Mouse (Mus musculus) ES-Bruce4 (cell line): ENCODE data around the gene Synpo2l.

Source experiments
- CTCF ChIP-seq: IDR thresholded peaks from one replicate; pipeline ENCODE4 v1.8.1; 2011; ENCODE audit warnings: low read depth, low read length
- EP300 ChIP-seq: IDR thresholded peaks from 2 replicates; pipeline ENCODE4 v1.6.1; 2011; ENCODE audit warnings: low read depth, low read length; ENCODE audit not compliant: insufficient read depth
- POLR2A ChIP-seq: IDR thresholded peaks from one replicate; pipeline ENCODE4 v1.8.1; 2011; ENCODE audit warnings: low read length; ENCODE audit not compliant: insufficient read depth

GRCm38 (mm10) chr14:20689009-20689408 lies 20.9 kb upstream of the Synpo2l start:
- TF ChIP-seq POLR2A: no peak
- TF ChIP-seq CTCF: no peak
- no peak for TF ChIP-seq EP300
